Mouse (Mus musculus) heart, adult 10 weeks (tissue): Measurements from ENCODE around the gene Kat2b. TPM values are rescaled to one million over a fixed set of nuclear protein-coding genes. Genes with fewer than 3 reads are reported as not detected.

Source experiments
- polyA plus RNA-seq: library from polyadenylated mRNA; stranded (reverse); fragments of 350-450 nt; fragmentation: Illumina TruSeq; extraction: RNeasy Lipid Tissue Mini Kit (QIAGEN cat#74804); gene quantifications from one replicate; pipeline ENCODE4 v1.2.3, GENCODE M21; 2014; ENCODE audit warnings: low read depth, low replicate concordance

Kat2b gene
- polyA plus RNA-seq = 64.1 TPM

DNA sequence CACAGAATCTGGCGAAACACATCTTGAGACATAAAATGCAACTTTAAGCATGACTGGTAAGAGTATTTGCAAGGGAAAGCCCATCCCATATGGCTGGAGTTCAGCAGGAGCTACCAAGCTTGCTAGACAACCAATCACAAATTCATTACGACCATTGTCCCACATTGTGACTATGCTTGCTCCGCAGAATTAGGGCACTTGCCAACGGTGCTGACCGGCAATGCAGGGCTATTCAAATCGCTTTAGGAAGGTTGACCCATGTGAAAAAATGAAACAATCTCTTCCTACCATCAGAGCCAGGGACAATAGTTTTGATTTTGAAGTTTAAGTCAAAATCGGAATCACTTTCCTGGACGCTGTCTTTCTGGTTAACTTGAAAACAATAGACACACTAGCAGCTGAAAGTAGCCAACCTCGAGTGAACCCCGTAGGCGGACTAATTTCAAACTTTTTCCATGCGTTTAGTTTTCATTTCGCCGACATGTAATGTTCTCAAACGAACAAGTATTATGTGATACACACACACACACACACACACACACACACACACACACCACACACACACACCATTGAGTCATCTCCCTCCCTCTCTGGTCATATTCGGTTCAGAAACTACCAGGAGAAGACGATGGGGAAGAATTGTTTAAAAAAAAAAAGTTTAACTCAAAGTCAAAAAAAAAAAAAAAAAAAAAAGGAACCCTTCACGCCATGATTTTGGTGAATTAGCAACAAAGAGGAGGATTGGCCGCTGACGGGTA lies at the start of gene Kat2b:
Kat2b (plus strand) TSS at position 701 of the 758 bp plus-strand sequence.

GRCm38 (mm10) chr17:53539351-53539750 lies 27.3 kb upstream of the Kat2b start, which contains the start of gene Pp2d1:
Gene Pp2d1 (minus strand): TSS chr17:53539451.

DNA sequence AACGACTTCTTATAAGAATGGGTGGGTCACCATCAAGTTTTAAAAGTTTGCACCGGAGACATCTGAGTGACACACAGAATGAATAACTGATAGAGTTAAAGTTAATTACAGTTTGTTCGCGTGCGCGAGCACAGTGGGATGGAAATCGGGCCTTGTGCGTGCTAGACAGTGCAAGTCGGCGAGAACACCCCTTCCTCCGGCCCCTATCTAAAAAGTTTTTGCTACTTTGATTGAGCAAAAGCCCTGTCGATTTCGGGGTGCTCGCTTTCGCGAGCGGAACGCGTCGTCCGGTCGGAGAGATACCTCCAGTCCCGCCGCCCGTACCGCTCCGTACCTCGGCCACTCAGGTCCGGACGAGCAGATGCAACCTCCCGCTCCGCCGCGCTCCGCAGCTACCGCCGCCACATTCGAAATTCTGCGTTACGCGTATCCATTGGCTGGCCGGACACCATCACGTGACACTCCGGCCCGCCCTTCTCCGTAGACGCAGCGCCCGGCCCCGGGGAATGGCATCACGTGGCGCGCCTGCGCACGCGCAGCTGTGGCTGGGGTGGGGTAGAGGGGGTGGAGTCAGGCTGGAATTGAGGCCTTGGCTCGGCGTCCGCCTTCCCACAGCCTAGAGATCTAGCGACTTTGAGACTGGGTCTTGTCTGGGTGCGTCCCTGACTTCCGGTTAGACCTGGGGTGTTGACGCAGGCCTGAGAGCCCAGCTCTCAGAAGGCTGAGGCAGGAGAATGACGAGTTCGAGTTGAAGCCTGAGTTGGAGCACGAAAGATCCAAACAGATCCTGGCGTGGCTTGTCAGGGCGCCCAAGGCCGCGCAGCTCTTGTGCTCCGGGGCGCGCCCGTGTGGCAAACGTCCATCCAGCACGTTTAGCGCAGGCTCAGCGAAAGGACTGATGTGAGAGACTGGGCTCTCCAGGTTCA lies 122.5 kb downstream of the Kat2b start, which contains the start of gene Sgo1:
Sgo1 (minus strand) TSS at position 457 of the 926 bp plus-strand sequence.

Other genes with a start within 250 kb of the Kat2b start
- 0.16 TPM for gene Efhb, start 103.5 kb upstream of the Kat2b start, polyA plus RNA-seq
- gene Rab5a, start 87.6 kb upstream of the Kat2b start, polyA plus RNA-seq = 59.2 TPM
- not detected for gene Pp2d1, start 27.4 kb upstream of the Kat2b start, polyA plus RNA-seq
- gene Sgo1, start 122.5 kb downstream of the Kat2b start, polyA plus RNA-seq = 0.10 TPM